Mouse (Mus musculus) right cerebral cortex, postnatal 14 days (tissue): ENCODE measurements around the gene Exoc4.
A peak's percentile ranks its signal among the peaks of the same experiment; 100 is the strongest.

Experiments
- DNase-seq: peaks from one replicate; pipeline ENCODE4 v3.0.0; 2022

The Exoc4 gene

DNA sequence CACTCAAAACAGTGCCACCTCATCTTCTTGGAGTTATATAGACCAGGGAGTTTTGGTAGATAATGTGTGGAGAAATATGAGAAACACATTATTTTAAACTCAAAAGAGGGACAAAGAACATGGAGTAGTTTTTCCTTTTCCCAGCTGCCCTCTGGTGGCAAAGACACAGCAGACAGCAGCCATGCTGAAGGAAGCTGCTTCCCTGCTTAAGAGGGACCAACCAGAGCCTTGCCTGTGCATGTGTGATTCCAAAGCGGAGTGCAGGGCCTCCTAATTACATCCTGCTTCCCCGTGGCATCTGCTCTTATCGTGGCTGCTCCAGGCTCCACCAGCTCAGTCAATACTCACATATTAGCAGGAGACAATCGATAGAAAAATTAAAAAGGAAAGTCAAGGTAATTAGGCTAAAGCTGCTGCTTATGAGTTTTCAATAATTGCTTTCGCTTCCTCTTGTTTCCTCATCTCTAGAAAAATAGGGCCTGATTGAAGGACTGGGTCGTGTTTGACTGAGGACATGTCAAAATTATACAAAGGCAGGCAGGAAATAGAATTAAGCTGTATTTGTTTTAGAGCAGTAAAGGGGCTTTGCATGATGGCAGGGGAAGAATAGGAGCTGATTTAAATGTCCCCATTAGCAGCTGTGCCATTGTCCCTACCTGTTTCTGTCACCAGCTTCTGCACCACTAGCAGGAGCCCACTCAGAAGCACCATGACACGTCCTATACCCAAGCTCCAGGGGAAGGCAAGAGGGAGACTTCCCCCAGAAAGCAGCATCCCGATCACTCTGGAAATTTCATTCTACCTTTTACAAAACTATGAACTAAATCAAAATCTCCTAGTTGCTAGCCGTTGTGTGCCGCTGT, 433.1 kb downstream of the Exoc4 start:
- DNase-seq, result peak; percentile 55

DNA sequence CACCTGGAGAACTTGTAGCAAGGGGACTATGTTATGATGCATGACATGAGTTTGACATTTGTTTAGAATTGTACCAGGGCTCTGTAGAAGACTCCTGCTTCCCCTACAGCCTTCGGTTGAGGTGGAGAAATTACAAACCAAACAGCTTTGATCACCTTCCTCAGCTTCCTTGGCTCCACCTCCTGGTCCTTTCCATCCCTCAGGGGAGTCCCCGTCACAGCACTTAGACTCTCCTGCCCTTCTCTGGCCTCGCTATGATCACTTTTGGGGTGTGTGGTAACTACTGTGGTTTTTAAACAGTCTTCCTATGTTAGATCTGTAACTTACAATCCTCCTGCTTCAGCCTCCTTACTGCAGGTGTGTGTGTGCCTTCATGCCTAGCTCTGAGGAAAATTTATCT, 434.6 kb downstream of the Exoc4 start:
- DNase-seq, result no peak

DNA sequence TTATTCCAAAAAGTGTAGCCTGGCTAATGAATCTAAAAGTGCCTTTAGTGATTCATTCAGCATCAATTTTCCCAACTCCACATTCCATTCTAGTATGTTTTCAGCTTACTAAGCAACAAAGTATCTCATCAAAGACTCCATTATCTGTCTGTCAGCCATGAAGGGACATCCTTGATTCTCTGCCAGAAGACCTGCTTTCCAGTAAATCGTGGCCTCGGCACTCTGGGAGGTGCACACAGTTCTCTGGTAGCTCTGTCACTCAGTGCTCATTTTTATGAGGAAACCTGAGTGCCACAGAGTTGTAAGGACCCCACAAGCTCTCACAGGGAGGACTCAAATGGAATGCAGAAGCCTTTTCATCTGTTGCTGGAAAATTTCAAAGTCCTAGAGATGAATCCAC, 436.4 kb downstream of the Exoc4 start:
- no peak for DNase-seq

DNA sequence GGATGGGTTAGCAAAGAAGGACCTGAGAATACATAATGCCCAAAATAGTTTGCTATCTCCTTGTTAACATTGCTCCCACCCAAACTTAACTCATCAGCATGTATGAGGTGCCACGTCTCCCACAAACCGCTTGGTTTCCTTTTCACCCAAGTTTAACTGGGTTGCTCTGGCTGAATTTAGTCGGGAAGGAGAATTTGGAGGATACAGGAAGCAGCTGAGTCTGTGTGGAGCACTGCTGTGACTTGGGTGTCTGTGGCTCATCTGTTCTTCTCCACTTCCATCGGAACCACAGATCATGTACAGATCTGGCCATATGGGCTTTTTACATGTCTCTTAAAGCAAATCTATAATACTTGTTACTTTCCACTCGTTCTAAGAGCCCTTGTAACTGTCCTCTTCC, 441.7 kb downstream of the Exoc4 start:
- no peak for DNase-seq

DNA sequence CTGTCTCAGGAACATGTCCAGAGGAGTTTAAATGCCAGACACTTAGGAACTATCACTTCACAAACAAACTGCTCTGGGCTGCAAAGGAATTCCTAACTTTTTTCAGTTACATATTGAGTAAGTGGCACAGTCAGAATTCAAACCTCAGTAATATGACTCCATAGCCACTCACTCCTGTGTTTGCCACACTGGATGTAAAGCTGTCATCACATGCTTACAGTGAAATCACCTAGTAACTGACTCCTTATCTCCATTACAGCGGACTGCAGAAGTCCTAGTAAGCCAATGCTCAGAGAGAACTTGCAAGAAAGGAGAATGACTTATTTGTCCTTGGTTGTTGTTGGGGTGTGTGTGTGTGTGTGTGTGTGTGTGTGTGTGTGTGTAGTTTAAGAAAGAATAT, 448.1 kb downstream of the Exoc4 start:
- DNase-seq, result no peak

DNA sequence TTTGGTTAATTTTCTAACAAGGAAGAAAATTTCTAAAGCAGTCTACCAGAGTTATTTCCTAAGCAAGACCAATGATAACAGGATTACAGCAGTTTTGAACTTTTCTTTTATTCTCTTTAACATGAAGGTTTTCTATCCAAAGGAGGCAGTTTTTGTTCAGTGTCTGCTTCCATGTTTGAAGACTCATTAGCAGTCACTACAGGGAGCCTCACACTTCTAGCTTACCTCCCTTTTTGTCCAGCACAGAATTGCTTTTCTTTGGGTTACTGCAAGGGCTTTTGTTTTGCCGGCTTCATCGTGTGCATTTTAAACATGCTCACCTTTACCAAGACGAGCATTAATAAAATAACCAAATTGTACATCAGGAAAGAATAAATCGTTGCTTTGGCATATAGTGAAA, 460.0 kb downstream of the Exoc4 start:
- DNase-seq, result no peak

DNA sequence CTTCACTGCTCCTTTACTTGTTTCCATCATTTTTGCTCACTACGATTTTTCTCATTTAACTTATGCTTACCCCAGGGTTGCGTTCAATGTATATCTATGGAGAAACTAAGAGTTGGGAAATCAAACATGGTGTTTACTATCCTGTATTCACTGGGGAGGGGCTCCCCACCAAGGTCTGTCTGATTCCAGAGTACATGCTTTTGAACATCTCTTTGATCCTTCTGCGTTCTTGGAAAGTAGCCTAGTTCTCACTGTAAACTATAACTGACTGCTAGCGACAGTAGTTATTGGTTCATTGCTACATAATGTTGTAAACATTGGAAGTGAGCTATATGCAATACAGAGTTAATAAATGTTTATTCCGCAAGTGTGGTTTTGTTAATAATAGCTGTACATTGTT, 460.5 kb downstream of the Exoc4 start:
- no peak for DNase-seq

DNA sequence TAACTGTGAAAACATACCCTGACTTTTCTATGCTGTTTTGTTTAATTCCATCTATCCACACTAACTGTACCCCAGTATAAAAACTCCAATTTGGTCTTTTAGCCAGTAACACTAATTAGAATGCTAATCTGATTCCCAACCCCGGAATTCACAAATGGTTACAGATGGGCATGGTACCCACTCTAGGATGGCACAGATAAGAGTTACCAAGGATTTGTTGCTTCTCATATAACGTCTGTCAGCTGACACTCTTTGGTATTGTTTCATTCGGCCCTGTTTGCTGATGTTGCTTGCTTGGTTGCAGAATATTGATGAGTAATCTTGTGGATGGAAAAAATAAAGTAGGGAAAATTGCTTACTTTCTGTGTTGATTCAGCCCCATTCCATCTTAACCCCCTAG, 462.9 kb downstream of the Exoc4 start:
- no peak for DNase-seq

DNA sequence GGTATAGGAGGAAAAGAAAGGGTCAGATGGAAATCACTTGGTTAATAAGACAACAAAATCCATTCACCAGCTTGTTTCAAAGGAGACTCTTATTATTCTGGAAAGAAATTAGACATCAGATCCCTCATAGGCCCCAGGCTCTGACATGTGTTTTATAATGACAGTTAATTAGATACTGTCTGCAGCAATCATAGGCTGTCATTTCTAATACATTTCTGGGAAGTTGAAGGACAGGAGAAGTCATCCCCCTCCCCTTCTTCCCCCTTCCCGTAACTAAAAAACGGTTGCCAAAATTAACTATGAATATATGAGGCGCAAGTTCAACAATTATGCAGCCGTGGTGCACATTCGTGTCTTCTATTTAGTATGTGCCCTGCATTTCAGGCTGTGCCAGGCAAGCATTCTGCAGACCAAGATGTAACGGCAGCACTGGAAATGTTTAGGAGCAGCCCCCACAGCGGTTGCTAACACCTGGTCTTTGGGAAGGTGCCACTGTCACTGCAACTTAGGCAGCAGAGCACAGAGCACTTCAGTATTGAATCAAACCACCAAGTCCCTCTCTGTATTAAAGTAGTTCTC, 463.7 kb downstream of the Exoc4 start:
- no peak for DNase-seq

DNA sequence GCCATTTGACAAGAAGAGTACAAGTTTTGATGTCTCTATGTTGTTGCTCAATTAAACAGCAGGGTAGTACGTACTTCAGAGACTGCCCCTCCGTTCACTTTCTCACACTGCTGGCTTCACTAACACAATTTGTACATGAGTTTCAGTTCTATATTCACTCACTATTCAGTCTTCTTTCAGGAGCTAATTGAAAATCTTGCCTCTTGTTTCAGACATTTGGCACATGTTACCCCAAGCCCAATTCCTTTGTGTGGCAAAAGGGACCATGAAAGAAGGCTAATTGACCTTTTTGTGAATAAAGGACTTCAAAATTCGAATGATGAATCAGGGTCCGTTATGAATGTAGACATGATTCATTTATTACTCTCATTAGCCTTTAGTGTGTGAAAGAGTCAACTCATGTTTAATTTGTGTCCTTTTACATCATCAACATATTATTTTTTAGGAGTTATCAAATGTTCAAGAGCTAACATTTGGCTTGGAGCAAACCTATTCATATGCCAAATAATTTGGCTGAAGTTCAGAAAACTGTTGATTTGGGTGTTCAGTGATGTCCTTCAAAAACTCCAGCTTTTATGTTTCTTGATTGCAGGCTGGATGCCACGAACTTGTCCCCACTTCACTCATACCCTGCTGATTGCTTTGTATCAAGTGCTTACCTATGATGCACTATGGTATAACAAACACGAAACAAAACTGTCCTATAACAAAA, 467.5 kb downstream of the Exoc4 start:
- DNase-seq, result no peak

DNA sequence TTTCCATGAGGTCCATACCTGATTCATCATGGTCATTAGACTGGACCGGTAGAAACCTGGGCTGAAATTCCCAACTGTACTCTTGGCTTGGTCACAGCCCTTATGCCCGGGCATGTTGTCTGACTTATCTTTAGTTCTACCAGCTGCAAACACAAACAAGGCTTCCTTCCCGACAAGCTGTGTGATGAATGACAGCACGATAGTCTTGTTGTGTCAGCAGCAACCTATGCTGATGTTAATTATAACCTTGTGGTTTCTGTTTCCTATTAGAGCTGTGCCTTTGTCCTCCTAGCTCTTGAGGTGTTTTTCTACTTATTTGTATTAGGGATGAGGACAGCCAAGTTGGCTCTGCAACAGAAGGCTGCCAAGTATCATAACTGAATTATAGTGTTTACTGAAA, 472.3 kb downstream of the Exoc4 start:
- DNase-seq, result no peak

DNA sequence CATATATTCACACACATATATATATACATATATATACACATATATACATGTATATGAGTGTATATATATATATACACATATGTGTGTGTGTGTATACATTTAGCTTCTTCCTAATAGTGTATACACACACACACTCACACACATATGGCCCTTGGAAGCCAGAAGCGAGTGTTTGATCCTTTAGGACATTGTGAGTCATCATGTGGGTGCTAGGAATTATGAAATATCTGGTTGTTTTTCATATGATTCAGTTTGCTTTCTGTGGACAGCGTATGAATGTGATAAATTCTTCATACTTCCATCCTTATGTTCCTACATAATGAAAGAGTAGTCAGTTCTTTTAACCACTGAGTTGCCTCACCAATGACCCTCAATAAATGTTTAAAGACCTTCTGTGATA, 473.9 kb downstream of the Exoc4 start:
- no peak for DNase-seq

DNA sequence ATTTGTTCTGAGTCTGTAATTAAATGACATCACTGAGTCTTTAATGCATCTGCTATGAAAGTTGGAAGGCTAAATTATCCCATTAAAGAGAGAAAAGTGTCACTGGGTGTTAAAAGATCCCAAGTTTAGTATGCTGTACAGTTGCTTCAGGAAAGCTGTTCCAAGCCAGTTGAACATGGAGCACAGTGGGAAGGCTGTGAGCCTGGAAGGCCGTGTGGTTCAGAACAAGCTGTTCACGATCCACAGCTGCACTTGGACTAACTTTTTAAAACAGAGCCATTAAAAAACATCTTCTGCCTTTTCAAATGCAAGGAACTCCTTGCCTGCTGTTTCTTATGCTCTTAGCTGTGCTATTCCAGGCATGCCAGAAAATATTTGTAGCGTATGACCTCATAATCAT, 475.7 kb downstream of the Exoc4 start:
- no peak for DNase-seq

DNA sequence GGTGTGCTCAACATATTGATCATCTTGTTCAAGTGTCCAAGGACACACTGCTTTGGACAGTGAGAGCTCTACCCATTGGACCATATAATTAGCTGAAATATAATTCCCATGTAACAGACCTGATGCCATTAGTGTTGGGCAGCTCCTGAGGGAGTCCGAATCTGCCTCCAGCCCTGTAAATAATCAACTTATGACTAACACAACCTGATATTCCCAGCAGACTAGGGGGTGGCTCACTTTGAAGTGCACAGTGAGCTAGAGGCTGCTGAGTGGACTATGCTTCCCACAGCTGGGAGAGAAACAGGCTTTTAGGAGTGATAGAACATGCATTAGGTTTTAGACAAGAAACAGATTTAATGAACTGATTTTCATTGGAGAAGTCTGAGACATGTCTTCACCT, 478.4 kb downstream of the Exoc4 start:
- no peak for DNase-seq

DNA sequence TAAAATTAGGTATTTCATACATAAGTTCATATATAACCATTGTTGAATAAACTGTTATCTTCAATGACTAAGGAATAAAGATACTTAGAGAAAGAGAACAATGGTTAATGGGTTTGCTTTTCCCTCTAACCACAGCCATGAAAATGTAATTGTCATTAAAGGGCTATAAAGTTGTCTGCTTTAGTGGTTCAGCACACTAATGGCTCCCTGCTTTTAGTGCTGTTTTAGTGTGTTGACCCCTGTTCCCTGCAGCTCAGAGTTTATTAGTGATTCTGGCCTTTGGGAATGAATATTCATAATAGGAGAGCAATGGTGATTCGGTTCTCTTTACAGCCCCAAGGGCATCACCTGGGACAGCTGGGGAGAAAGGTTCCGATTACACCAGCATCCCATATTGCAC, 483.3 kb downstream of the Exoc4 start:
- DNase-seq, result no peak

DNA sequence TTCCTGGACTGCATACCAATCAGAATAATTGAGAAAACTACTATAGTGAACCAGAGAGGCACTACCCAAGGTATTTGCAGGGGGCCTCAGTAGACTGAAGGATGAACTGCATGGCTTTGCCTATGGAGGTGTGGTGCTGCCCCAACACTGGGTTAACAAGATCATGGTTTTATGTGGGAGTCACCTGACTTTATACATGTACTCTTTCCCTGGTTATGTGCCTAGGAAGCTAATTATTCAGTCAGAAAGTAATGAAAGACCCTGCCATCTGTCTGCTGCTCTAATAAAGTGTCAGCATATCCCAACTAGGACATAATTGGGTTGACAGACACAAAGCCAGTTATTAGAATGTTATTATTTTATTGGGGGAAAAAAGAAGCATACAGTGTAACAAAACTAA, 484.7 kb downstream of the Exoc4 start:
- no peak for DNase-seq

DNA sequence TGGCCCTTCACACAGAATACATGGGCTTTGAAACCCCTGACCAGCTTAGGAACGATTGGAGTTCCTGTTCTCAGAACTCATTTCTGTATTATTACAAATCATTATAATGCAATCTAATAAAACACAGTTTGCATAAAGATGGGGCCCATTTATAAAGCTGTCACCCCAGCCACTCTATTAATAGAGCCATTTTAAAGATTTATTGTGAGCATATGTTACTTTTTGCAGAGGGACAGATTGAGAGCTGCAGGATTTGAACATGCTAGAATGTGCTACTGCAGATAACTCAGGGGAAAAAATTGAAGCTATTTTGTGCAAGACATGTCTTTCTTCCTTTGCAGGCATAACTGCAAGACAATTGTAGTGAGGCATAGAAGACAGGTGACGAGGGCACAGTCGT, 485.1 kb downstream of the Exoc4 start:
- DNase-seq, result no peak

DNA sequence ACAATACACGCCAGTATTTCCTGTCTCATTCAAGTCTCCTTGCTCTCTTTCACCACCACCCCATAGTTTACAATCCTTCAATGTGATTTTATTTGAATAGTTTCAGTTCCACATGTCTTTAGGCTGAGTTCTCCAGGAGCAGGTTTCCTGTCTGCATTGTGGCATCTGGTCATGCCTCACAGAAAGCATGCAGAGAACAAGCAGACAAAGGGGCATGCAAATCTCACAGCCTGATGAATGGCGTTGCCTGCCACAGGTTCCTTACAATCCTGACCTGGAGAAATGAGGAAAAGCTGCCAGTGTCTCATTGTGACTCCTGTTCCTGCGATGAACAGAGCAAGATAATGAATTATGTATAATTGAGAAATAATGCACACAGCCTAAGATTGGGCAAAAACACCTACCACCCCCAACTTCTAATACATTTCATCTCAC, 490.0 kb downstream of the Exoc4 start:
- no peak for DNase-seq

DNA sequence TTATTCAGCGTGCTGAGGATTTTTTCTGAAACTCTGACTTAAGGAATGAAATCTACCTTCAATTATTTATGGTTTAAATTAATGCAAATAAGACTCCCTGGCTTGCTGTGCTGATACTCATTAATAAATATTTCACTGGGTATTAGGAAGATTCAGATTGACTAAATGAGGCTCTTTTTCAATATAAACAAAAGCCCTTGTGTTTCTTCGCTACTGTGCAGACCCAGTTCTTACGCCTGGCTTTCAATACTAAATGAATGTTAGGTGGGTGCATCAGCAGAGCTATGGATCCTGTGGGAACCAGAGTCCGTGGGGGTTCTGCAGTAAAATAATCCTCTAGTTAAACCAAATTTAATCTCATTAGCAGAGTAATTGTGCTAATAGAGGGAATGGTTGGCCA, 490.4 kb downstream of the Exoc4 start:
- no peak for DNase-seq

DNA sequence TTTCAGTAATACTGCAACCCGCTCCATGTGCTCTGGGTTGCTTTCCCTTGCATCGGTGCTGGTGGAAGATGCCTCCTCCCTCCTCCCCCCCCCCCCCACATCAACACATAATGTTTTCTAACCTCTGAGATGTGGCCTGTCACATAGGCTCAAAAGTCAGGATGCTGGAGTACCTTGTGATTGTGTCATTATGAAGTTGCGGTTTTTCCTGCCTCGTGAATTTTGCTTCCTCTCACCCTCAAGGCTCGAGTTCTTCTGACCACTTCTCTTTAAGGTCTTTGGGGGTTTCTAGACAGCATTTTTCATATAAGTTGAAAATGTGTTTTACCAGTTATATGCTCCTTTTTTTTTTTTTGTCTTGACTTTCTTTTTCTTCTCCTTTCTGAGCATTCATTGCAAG, 507.1 kb downstream of the Exoc4 start:
- no peak for DNase-seq

DNA sequence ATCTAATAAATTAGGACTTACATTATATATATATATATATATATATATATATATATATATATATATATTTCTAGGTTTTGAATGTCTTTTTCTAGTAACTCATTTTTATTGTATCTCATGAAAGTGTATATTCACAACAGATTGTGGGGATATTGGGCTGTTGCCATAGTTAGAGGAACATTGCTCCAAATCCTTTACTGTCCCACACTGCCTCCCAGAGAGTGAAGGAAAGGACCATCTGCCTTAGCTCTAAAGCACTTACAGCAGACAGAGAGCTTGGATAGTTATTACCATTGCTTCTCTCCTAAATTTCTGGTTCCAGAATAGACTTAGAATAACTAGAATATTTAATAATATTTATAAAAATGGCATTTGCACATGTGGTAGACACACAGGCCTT, 512.7 kb downstream of the Exoc4 start:
- DNase-seq, result no peak

DNA sequence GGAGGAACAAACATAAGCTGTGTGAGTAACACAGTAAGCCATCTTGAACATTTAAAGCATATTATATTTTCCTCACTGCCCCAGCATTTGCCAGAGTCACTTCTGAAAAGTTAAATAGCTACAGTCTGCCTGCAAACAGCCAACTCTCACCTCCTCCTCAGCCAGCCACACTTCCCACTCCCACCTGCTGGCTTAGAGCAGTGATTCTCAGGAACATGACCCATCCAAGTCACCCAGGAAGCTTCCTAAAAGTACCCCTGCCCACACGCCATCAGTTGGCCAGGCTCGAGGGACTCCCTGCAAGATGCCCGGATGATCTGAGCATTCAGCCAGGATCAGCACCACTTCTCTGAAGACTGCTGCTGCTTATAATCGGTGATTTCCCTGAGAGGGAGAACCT, 514.4 kb downstream of the Exoc4 start:
- DNase-seq, result peak; percentile 24

DNA sequence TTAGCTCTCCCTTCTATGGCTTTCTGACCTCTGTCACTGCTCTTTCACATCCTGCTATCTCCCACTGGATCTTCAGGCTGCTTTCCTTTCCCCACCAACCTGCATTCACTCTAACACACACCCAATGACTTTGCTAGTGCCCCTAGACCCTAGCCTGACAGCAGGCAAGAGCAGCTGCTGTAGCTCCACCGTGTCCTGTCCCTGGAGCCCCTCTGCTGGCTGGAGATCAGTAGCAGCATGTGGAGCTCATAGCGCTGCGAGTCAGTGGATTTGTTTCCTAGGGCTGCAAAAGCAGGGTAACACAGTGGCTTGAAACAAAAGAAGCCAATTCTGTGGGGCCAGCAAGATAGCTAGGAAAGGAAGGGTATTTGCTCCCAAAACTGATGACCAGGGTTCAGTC, 515.1 kb downstream of the Exoc4 start:
- no peak for DNase-seq

DNA sequence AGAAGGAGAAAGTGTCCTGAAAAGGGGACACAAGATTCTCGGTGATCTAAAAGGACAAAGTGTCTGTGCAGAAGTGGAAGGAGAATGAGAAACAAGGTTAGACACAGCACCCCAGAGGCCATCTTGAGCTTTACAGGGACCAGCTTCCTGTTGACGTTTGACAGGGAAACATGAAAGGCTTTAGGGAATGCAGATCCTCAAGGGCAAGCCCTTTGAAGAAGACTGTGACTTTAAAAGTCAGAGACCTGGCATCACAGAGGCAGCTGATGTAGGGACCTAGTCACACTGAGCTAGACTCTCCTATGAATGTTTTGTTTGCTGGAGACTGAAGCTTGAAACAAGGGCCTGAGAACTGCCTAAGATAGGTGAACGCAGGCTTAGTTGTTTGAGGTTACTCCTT, 520.4 kb downstream of the Exoc4 start:
- no peak for DNase-seq
